Mouse (Mus musculus) small intestine, adult 10 weeks (tissue): ENCODE data around the gene Gm3376. TPM values are rescaled to one million over a fixed set of nuclear protein-coding genes. Genes with fewer than 3 reads are reported as not detected.

Experiments used
- polyA plus RNA-seq: library from polyadenylated mRNA; stranded (reverse); fragments of 350-450 nt; fragmentation: Illumina TruSeq; extraction: RNeasy Lipid Tissue Mini Kit (QIAGEN cat#74804); gene quantifications from one replicate; pipeline ENCODE4 v1.2.3, GENCODE M21; 2014; ENCODE audit warnings: low replicate concordance

The Gm3376 gene
- polyA plus RNA-seq, result not detected

DNA sequence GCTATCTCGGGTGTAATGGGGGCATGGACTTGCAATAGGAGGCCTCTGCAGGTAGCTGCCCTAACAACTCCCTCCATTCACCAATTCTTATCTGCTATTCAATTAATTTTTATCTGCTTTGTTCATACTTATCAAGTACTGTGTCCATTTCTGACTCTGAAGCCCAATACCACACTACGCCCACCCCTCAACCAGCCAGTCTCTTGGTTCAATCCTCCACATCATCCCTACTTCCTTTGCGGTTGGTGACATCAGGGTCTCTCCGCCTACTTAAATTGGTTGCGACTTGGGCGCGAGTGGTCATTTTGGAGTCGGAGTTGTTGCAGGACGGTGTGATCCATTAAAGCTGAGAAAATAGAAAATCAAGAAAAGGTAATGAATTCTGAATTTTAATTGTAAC lies at the start of gene Gm3376:
TSS of gene Gm3376 (plus strand) at position 301 of the 400 bp plus-strand sequence.

